Mouse (Mus musculus): Measurements from ENCODE around the gene Psmd3.

DNA sequence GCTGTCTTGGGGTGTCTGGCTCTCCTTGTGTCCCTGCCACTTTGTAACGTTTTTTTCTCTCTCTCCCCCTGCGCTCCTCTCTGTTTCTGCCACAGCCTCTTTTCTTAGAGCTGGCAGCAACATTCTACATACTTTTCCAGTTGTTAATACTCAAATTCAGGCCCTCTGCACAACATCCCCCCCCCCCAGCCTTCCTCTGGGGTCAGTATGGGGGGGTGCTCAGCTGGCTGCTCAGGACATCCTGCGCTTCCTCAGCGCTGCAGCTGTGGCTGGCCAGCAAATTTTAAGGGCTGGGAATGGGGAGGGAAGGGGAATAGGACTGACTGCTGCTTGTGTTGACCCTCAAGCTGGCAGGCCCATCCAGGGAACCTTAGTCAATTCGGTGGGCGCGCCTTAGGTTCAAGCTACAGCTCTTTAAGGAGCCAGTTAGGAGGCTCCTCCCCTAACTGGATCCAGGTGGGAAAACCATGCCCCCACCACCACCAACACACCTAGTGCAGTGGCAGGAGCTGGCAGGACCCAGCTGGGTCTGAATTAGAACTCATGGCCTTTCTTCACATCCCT lies 62.2 kb downstream of the Psmd3 start:
- TF ChIP-seq CTCF (IDR thresholded peaks at IDR 0.05; ENCODE audit: low read depth): no peak
- no peak for TF ChIP-seq EP300 (IDR thresholded peaks at IDR 0.05; ENCODE audit: low read depth)

Measured in heart, postnatal 0 days (tissue).